Comparison of ENCODE assay signal across 28 mouse cellular contexts in the genomic region with DNA sequence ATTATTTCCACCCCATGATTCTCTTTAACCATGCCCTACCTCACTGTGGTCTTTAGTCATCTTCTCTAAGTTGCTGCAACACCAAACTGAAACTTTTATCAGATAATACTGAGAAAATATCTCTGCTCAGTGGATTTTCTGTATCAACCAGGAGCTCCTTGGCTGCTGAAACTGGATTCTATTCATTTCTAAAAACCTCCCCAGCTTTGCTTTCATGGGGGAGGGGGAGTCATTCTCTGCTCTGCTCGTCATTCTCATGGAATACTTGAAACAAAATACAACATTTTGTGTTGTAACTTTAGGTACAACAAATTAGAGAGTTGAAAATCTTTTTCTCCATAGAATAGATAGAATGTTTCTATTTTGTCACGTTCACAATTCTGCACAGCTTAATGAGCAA.
"Had no signal": no experiment of that assay in that cellular context is flagged by ENCODE, and none has a peak within 500 bp of the region (broad histone marks: within the 10 kb centered on the region; RNA-seq: fewer than 3 reads in every experiment).

No protein-coding gene starts in this region.

- H3K27me3 ChIP-seq: embryonic facial prominence, embryonic 12.5 days; embryonic facial prominence, embryonic 13.5 days; embryonic facial prominence, embryonic 15.5 days; forebrain, embryonic 13.5 days; forebrain, embryonic 15.5 days had no signal

- DNase-seq: cerebellum, adult 18-20 months; cerebellum, adult 2 months; cerebellum, adult 9-10 months; cerebellum, adult 9-11 months; cerebellum, postnatal 10 days; cerebellum, postnatal 14 days; cerebellum, postnatal 25 days; cerebellum, postnatal 36 days; embryo, embryonic 11 days; forebrain, postnatal 0 days; gastrocnemius, adult 2 months; gastrocnemius, postnatal 10 days; gastrocnemius, postnatal 14 days; gastrocnemius, postnatal 25 days; gastrocnemius, postnatal 36 days; heart, adult 18-20 months; heart, adult 2 months had no signal

- H3K4me2 ChIP-seq: embryonic facial prominence, embryonic 12.5 days; embryonic facial prominence, embryonic 13.5 days; embryonic facial prominence, embryonic 15.5 days; forebrain, embryonic 12.5 days; forebrain, embryonic 13.5 days; forebrain, embryonic 15.5 days had no signal

- H3K9ac ChIP-seq: embryonic facial prominence, embryonic 12.5 days; embryonic facial prominence, embryonic 13.5 days; embryonic facial prominence, embryonic 15.5 days; forebrain, embryonic 12.5 days; forebrain, embryonic 13.5 days; forebrain, embryonic 15.5 days; forebrain, postnatal 0 days had no signal

- H3K27ac ChIP-seq: embryonic facial prominence, embryonic 12.5 days; embryonic facial prominence, embryonic 13.5 days; embryonic facial prominence, embryonic 15.5 days; forebrain, embryonic 12.5 days; forebrain, embryonic 13.5 days; forebrain, embryonic 15.5 days; gastrocnemius, adult 2 months; heart, adult 2 months had no signal

- H3K9me3 ChIP-seq: embryonic facial prominence, embryonic 10.5 days; embryonic facial prominence, embryonic 12.5 days; embryonic facial prominence, embryonic 13.5 days; embryonic facial prominence, embryonic 15.5 days; forebrain, embryonic 10.5 days; forebrain, embryonic 12.5 days; forebrain, embryonic 13.5 days; forebrain, embryonic 15.5 days had no signal

- ATAC-seq: forebrain, embryonic 13.5 days; forebrain, embryonic 14.5 days; forebrain, embryonic 15.5 days; forebrain, embryonic 16.5 days; forebrain, postnatal 0 days had no signal

- H3K4me1 ChIP-seq: embryonic facial prominence, embryonic 12.5 days; embryonic facial prominence, embryonic 15.5 days; forebrain, embryonic 13.5 days; forebrain, embryonic 15.5 days had no signal

- H3K36me3 ChIP-seq: embryonic facial prominence, embryonic 10.5 days; embryonic facial prominence, embryonic 12.5 days; embryonic facial prominence, embryonic 13.5 days; embryonic facial prominence, embryonic 15.5 days; forebrain, embryonic 10.5 days; forebrain, embryonic 12.5 days; forebrain, embryonic 15.5 days had no signal

- H3K4me3 ChIP-seq: embryonic facial prominence, embryonic 10.5 days; embryonic facial prominence, embryonic 12.5 days; embryonic facial prominence, embryonic 13.5 days; embryonic facial prominence, embryonic 15.5 days; erythroblast, embryonic 14.5 days; forebrain, embryonic 10.5 days; forebrain, embryonic 12.5 days; forebrain, embryonic 13.5 days; forebrain, embryonic 15.5 days; gastrocnemius, adult 2 months; heart, adult 2 months had no signal
